In the genomic region with DNA sequence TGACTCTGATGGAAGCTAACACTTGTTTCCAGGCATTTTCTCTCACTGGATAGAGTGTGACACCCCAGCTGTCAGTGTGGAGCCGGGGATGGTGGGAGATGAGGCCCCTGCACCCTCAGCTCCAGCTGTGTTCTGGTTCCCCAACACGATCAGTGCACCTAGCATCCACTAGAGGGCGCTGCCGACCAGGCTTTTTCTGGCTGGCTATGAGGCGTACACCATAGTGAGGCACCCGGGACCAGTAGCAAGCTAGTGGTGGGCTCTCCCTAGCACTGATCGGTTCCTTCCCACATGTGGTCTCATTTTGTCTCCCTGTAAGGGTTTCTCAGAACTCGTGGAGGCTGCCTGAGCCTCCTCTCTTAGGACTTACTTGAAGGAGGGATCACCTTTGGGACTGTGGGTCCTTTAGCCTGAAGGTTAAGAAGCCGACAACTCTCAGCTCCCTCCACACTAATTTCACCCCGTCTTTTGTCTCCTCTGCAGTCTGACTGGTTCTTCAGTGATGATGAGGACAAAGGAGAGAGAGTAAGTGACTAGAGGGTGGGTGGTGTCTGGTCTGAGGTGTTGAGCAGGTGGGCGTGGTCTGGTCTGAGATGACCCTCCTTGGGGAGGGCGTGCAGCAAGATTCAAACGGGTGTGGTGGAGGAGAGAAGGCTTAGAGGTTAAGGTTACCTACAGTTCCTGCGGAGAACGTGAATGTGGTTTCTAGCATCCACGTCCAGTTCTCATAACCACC, we compare ENCODE assay signal across 9 mouse cellular contexts. TPM values are rescaled to one million over a fixed set of nuclear protein-coding genes. Genes with fewer than 3 reads are reported as not detected.
DNase-seq lines count a peak whose midpoint lies in the region; ATAC-seq and TF ChIP-seq lines count a peak whose summit lies in the region.
"Had no signal": no experiment of that assay in that cellular context is flagged by ENCODE, and none has a peak within 500 bp of the region (broad histone marks: within the 10 kb centered on the region; RNA-seq: fewer than 3 reads in every experiment).

No protein-coding gene starts in this region.

- H3K4me3 ChIP-seq in C2C12 (ENCODE audit: insufficient read depth, poor library complexity, severe bottlenecking): no peak overlapping the region
- H3K4me3 ChIP-seq in lung, embryonic 15.5 days: no peak overlapping the region

- no peak overlapping the region for H3ac ChIP-seq in C2C12 (ENCODE audit: control insufficient read depth, insufficient read length, low read depth)

- no peaks in the 10 kb centered on the region for H3K79me2 ChIP-seq in C2C12 (ENCODE audit: control insufficient read depth, insufficient read depth)

- ATAC-seq in lung, embryonic 15.5 days (ENCODE audit: borderline replicate concordance, extremely low read depth, low FRiP score, low TSS enrichment): peak; percentile 64

- H3K4me1 ChIP-seq in lung, embryonic 15.5 days: no peaks in the 10 kb centered on the region

- no peak overlapping the region for H3K27ac ChIP-seq in lung, embryonic 15.5 days

- DNase-seq in ZHBTc4 (ENCODE audit: low read depth, low spot score): peak; percentile 93
- DNase-seq in embryo, embryonic 10 days (ENCODE audit: low spot score): peak; percentile 91
- DNase-seq in heart, adult 9 months (ENCODE audit: low spot score in 2 of 2): peak; percentile 32 to 57
- peak; percentile 76 to 85 for DNase-seq in kidney, postnatal 25 days
- DNase-seq in ovary, postnatal 36 days (ENCODE audit: low spot score): peak; percentile 76
- peak; percentile 92 for DNase-seq in thymus, postnatal 4 days

- TF ChIP-seq CTCF in C2C12 (IDR thresholded peaks at IDR 0.05; ENCODE audit: control insufficient read depth, insufficient read depth, insufficient read length): peak; percentile 87

- peaks cover 87% of the 10 kb centered on the region for H3K36me3 ChIP-seq in C2C12 (ENCODE audit: control insufficient read depth, insufficient read depth)
- peaks cover 73% of the 10 kb centered on the region for H3K36me3 ChIP-seq in lung, embryonic 15.5 days

- no peak overlapping the region for H3K9ac ChIP-seq in lung, embryonic 15.5 days

- H3K4me2 ChIP-seq in lung, embryonic 15.5 days: no peak overlapping the region

- no peaks in the 10 kb centered on the region for H3K79me3 ChIP-seq in C2C12 (ENCODE audit: low read depth)

- WGBS in lung, embryonic 15.5 days: 36% methylated on average over 16 of the region's 16 CpGs

- H3K27me3 ChIP-seq in C2C12 (ENCODE audit: control insufficient read depth, insufficient read depth, insufficient read length): no peaks in the 10 kb centered on the region
- H3K27me3 ChIP-seq in lung, embryonic 15.5 days: no peaks in the 10 kb centered on the region

- H3K9me3 ChIP-seq in lung, embryonic 15.5 days: no peaks in the 10 kb centered on the region

TF ChIP-seq in C2C12, 6 proteins besides CTCF, POLR2A, EP300 and RAD21:
- TF ChIP-seq USF1 (IDR thresholded peaks at IDR 0.05; ENCODE audit: low read depth): no peak
- TF ChIP-seq CEBPB (IDR thresholded peaks at IDR 0.05; ENCODE audit: low read depth): no peak
- no peak for TF ChIP-seq FOSL1 (IDR thresholded peaks at IDR 0.05; ENCODE audit: insufficient read depth, low read length, poor library complexity, severe bottlenecking)
- TF ChIP-seq MAX (IDR thresholded peaks at IDR 0.05): no peak
- TF ChIP-seq MYOG (IDR thresholded peaks at IDR 0.05; ENCODE audit: control insufficient read depth, extremely low read depth, insufficient read length): no peak
- TF ChIP-seq MYOD1 (IDR thresholded peaks at IDR 0.05; ENCODE audit: control insufficient read depth, insufficient read length, low read depth): no peak

RNA-seq across cellular contexts. Expression of gene 4933428G20Rik, which starts 10.4 kb away (rescaled TPM):
- polyA plus RNA-seq in C2C12 (2012; fragmentation: generic; extraction: Trizol): 0.34 TPM
- 0.70 and 0.87 TPM in 2 replicates for polyA plus RNA-seq in lung, embryonic 15.5 days (2015; fragmentation: Nextera tagmentation; extraction: Ambion mirVana)
- polyA plus RNA-seq: heart, embryonic 14.5 days had no signal
